Mouse (Mus musculus) WW6 (cell line): ENCODE results near the gene Utp14a.
"Not testable (repeated sequence)": the region's sequence is repeated elsewhere in the genome, so short reads cannot be mapped to it uniquely, and the experiment has no call there.

Experiments used
- DNase-seq: peaks from one replicate; pipeline ENCODE4 v3.0.0-alpha.2; 2013; ENCODE audit warnings: low read depth, low spot score

The Utp14a gene

GRCm38 (mm10) chrX:48256468-48257007 is at the start of gene Utp14a:
Utp14a (plus strand) TSS chrX:48256862.
- DNase-seq, result peak; percentile 71

- no peak for DNase-seq
Measured at GRCm38 (mm10) chrX:48207761-48208487, 48.7 kb upstream of the Utp14a start.

GRCm38 (mm10) chrX:48208519-48209185 is 48.0 kb upstream of the Utp14a start, which contains the start of gene Zdhhc9:
Zdhhc9 (minus strand) TSS chrX:48208878.
- peak; percentile 54 for DNase-seq

- DNase-seq, result not testable (repeated sequence)
Measured at GRCm38 (mm10) chrX:48209746-48210145, 46.9 kb upstream of the Utp14a start.

GRCm38 (mm10) chrX:48219468-48219867 is 37.2 kb upstream of the Utp14a start:
- DNase-seq, result no peak

GRCm38 (mm10) chrX:48222706-48223105 is 34.0 kb upstream of the Utp14a start:
- DNase-seq, result no peak

GRCm38 (mm10) chrX:48226225-48226624 is 30.4 kb upstream of the Utp14a start:
- DNase-seq, result no peak

GRCm38 (mm10) chrX:48234417-48234816 is 22.2 kb upstream of the Utp14a start:
- no peak for DNase-seq

GRCm38 (mm10) chrX:48255830-48256428 is 733 bp upstream of the Utp14a start:
- no peak for DNase-seq

GRCm38 (mm10) chrX:48257011-48257410 is 349 bp downstream of the Utp14a start:
- no peak for DNase-seq

GRCm38 (mm10) chrX:48271671-48272070 is 15.0 kb downstream of the Utp14a start:
- DNase-seq, result no peak

GRCm38 (mm10) chrX:48274634-48275033 is 18.0 kb downstream of the Utp14a start:
- no peak for DNase-seq

GRCm38 (mm10) chrX:48278103-48278502 is 21.4 kb downstream of the Utp14a start:
- no peak for DNase-seq

GRCm38 (mm10) chrX:48284386-48285005 is 27.8 kb downstream of the Utp14a start:
- no peak for DNase-seq

- no peak for DNase-seq
Measured at GRCm38 (mm10) chrX:48285006-48285650, 28.5 kb downstream of the Utp14a start.

- DNase-seq, result no peak
Measured at GRCm38 (mm10) chrX:48285651-48286021, 29.0 kb downstream of the Utp14a start.

GRCm38 (mm10) chrX:48286488-48286887 is 29.8 kb downstream of the Utp14a start:
- DNase-seq, result no peak

- DNase-seq, result no peak
Measured at GRCm38 (mm10) chrX:48288008-48288407, 31.3 kb downstream of the Utp14a start.

- no peak for DNase-seq
Measured at GRCm38 (mm10) chrX:48291413-48291812, 34.8 kb downstream of the Utp14a start.

GRCm38 (mm10) chrX:48305356-48305755 is 48.7 kb downstream of the Utp14a start:
- DNase-seq, result no peak

GRCm38 (mm10) chrX:48310706-48311517 is 54.2 kb downstream of the Utp14a start:
- no peak for DNase-seq
